ENCODE assay signal across 8 mouse cellular contexts in the genomic region with DNA sequence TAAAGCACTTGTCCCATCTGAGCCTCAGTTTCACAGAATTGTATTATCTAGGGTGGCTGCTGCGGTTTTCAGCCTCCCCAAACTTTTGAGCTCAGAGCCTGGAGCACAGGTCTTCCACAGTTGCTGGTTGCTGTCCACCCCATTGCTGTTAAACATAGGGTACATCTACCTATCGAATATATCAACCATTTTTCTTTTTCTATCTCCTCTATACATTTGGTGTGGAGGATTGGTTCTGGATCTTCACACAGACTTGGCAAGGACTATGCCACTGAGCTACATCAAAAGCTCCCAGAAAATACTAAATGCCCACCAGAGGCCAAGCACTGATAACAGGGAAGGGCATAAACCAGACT. TPM values are rescaled to one million over a fixed set of nuclear protein-coding genes. Genes with fewer than 3 reads are reported as not detected.
DNase-seq lines count a peak whose midpoint lies in the region; ATAC-seq and TF ChIP-seq lines count a peak whose summit lies in the region.

No protein-coding gene starts in this region.

- H3K4me2 ChIP-seq in heart, embryonic 16.5 days (ENCODE audit: low read depth, low read length) = peak overlapping the region; percentile 89
- H3K4me2 ChIP-seq in hindbrain, embryonic 16.5 days (ENCODE audit: low read length) = peak overlapping the region; percentile 57
- H3K4me2 ChIP-seq in midbrain, embryonic 13.5 days (replicated peaks) = peak overlapping the region; percentile 75

- ATAC-seq in heart, embryonic 16.5 days (replicated peaks; ENCODE audit: extremely low read depth, insufficient read depth, low FRiP score) = no peak
- ATAC-seq in hindbrain, embryonic 16.5 days = no peak
- peak; percentile 41; the same call in 1 of the 2 replicates for ATAC-seq in midbrain, embryonic 13.5 days

- H3K9ac ChIP-seq in heart, embryonic 16.5 days (ENCODE audit: low read length) = peak overlapping the region; percentile 99
- peak overlapping the region; percentile 98 for H3K9ac ChIP-seq in hindbrain, embryonic 16.5 days (ENCODE audit: low read depth, low read length)
- H3K9ac ChIP-seq in midbrain, embryonic 13.5 days (replicated peaks) = peak overlapping the region; percentile 94

- peaks cover 12% of the 10 kb centered on the region for H3K4me1 ChIP-seq in heart, embryonic 16.5 days (ENCODE audit: control insufficient read depth, insufficient read depth, low read length)
- peaks cover 10% of the 10 kb centered on the region for H3K4me1 ChIP-seq in bone marrow macrophage, adult 2 months (ENCODE audit: control insufficient read depth, insufficient read depth, low read length)
- peaks cover 15% of the 10 kb centered on the region for H3K4me1 ChIP-seq in hindbrain, embryonic 16.5 days (ENCODE audit: control insufficient read depth, insufficient read depth, low read depth, low read length)
- H3K4me1 ChIP-seq in midbrain, embryonic 13.5 days (replicated peaks) = peaks cover 22% of the 10 kb centered on the region

- DNase-seq in heart, postnatal 14 days = no peak
- no peak for DNase-seq in spleen, adult 18-20 months
- DNase-seq in gastrocnemius, adult 8-10 months (ENCODE audit: low spot score in 2 of 2) = no peak
- DNase-seq in retina, postnatal 1 day = no peak

- no peak for TF ChIP-seq CTCF in bone marrow macrophage, adult 2 months (IDR thresholded peaks at IDR 0.05; ENCODE audit: low read depth, low read length)

- peaks cover 6% of the 10 kb centered on the region for H3K36me3 ChIP-seq in heart, embryonic 16.5 days (ENCODE audit: control insufficient read depth, insufficient read depth)
- peaks cover 2% of the 10 kb centered on the region for H3K36me3 ChIP-seq in hindbrain, embryonic 16.5 days (ENCODE audit: control insufficient read depth, insufficient read depth, low read length)
- H3K36me3 ChIP-seq in midbrain, embryonic 13.5 days = peaks cover 14% of the 10 kb centered on the region

- peak overlapping the region; percentile 96 for H3K27ac ChIP-seq in heart, embryonic 16.5 days (ENCODE audit: low read length)
- peak overlapping the region; percentile 71 for H3K27ac ChIP-seq in bone marrow macrophage, adult 2 months (ENCODE audit: insufficient read depth, low read depth, low read length)
- peak overlapping the region; percentile 94 for H3K27ac ChIP-seq in hindbrain, embryonic 16.5 days (ENCODE audit: low read depth, low read length)
- H3K27ac ChIP-seq in midbrain, embryonic 13.5 days = peak overlapping the region; percentile 94

- intact Hi-C loops in heart, postnatal 14 days (cut with DNase I) = no loop called here

- H3K27me3 ChIP-seq in heart, embryonic 16.5 days (ENCODE audit: control insufficient read depth, insufficient read depth, low read length) = no peaks in the 10 kb centered on the region
- H3K27me3 ChIP-seq in hindbrain, embryonic 16.5 days (replicated peaks; ENCODE audit: control insufficient read depth, insufficient read depth, low read length) = no peaks in the 10 kb centered on the region
- H3K27me3 ChIP-seq in midbrain, embryonic 13.5 days = 0 out of 2 replicates have a peak, but pooled peaks cover under 1% of the 10 kb centered on the region

- WGBS in heart, embryonic 16.5 days = 10% methylated on average over 2 of the region's 2 CpGs
- 29% methylated on average over 2 of the region's 2 CpGs for WGBS in hindbrain, embryonic 16.5 days
- 26% methylated on average over 2 of the region's 2 CpGs for WGBS in midbrain, embryonic 13.5 days

- TF ChIP-seq POLR2A in bone marrow macrophage, adult 2 months (IDR thresholded peaks at IDR 0.05; ENCODE audit: borderline replicate concordance, low read depth, low read length) = no peak; the same call in 1 of the 2 replicates

- H3K9me3 ChIP-seq in heart, embryonic 16.5 days (replicated peaks; ENCODE audit: control insufficient read depth, low read length) = no peaks in the 10 kb centered on the region
- H3K9me3 ChIP-seq in hindbrain, embryonic 16.5 days (ENCODE audit: control insufficient read depth, low read length) = no peaks in the 10 kb centered on the region
- H3K9me3 ChIP-seq in midbrain, embryonic 13.5 days = no peaks in the 10 kb centered on the region

- peak overlapping the region; percentile 97 for H3K4me3 ChIP-seq in heart, embryonic 16.5 days (ENCODE audit: low read length)
- H3K4me3 ChIP-seq in bone marrow macrophage, adult 2 months (ENCODE audit: insufficient read depth, low read length) = peak overlapping the region; percentile 78
- peak overlapping the region; percentile 92 for H3K4me3 ChIP-seq in hindbrain, embryonic 16.5 days (ENCODE audit: low read length)
- H3K4me3 ChIP-seq in midbrain, embryonic 13.5 days (replicated peaks) = peak overlapping the region; percentile 88

RNA-seq across cellular contexts. Expression of gene Commd7, which starts 0.3 kb away (rescaled TPM):
- 57.3 and 58.5 TPM in 2 replicates for polyA plus RNA-seq in heart, embryonic 16.5 days (2015; fragmentation: Nextera tagmentation; extraction: Ambion mirVana)
- total RNA-seq in heart, postnatal 14 days (2021) = 10 to 100 TPM; 15.6 to 15.7 TPM
- 51.6 and 52.0 TPM in 2 replicates for polyA plus RNA-seq in bone marrow macrophage, adult 2 months (2012; ENCODE audit: insufficient read depth, insufficient read length, missing spikeins)
- polyA plus RNA-seq in hindbrain, embryonic 16.5 days (2015; fragmentation: Nextera tagmentation; extraction: Ambion mirVana) = 93.4 and 94.7 TPM in 2 replicates
- 84.6 and 87.2 TPM in 2 replicates for polyA plus RNA-seq in midbrain, embryonic 13.5 days (2015; fragmentation: Nextera tagmentation; extraction: Ambion mirVana)
- 10 to 100 TPM; 10.1 to 11.2 (median 10.2) TPM for total RNA-seq in gastrocnemius, adult 8-10 months (2022)

RNA-seq across cellular contexts. Expression of gene Dnmt3b, which starts 16.4 kb away (rescaled TPM):
- 7.5 and 8.1 TPM in 2 replicates for polyA plus RNA-seq in heart, embryonic 16.5 days (2015; fragmentation: Nextera tagmentation; extraction: Ambion mirVana)
- 1 to 10 TPM; 1.9 to 2.1 TPM for total RNA-seq in heart, postnatal 14 days (2021)
- 1.4 and 2.7 TPM in 2 replicates for polyA plus RNA-seq in bone marrow macrophage, adult 2 months (2012; ENCODE audit: insufficient read depth, insufficient read length, missing spikeins)
- polyA plus RNA-seq in hindbrain, embryonic 16.5 days (2015; fragmentation: Nextera tagmentation; extraction: Ambion mirVana) = 3.1 and 4.2 TPM in 2 replicates
- 5.0 and 5.4 TPM in 2 replicates for polyA plus RNA-seq in midbrain, embryonic 13.5 days (2015; fragmentation: Nextera tagmentation; extraction: Ambion mirVana)
- total RNA-seq in gastrocnemius, adult 8-10 months (2022) = under 1 TPM; 0.29 to 0.90 (median 0.49) TPM
